Mouse (Mus musculus) neural tube, embryonic 11.5 days (tissue): ENCODE results near the gene Apbb1. TPM values are rescaled to one million over a fixed set of nuclear protein-coding genes. Genes with fewer than 3 reads are reported as not detected.

Experiments used
- ATAC-seq: fragments of 200-750 bp; cut with Nextera tagmentation; 2 replicates; pipeline ENCODE4 v1.8.0; 2017; ENCODE audit warnings: moderate number of reproducible peaks, mild to moderate bottlenecking, moderate TSS enrichment, moderate library complexity; ENCODE audit not compliant: insufficient read depth, low FRiP score, low TSS enrichment
- DNase-seq: peaks from one replicate; pipeline ENCODE4 v3.0.0-alpha.2; 2015; ENCODE audit warnings: low spot score
- H3K27ac ChIP-seq: fragments of 300-500 bp; sonication (generic); 2 replicates; pipeline ENCODE4 v1.5.1; 2014; ENCODE audit warnings: low read depth, mild to moderate bottlenecking, low read length
- H3K27me3 ChIP-seq: fragments of 300-500 bp; sonication (generic); 2 replicates; pipeline ENCODE4 v1.6.1; 2014; ENCODE audit warnings: mild to moderate bottlenecking, low read length, mixed read lengths; ENCODE audit not compliant: control insufficient read depth, insufficient read depth
- H3K36me3 ChIP-seq: fragments of 300-500 bp; sonication (generic); 2 replicates; pipeline ENCODE4 v1.6.1; 2014; ENCODE audit warnings: mild to moderate bottlenecking, low read length, moderate library complexity, mixed read lengths; ENCODE audit not compliant: control insufficient read depth, insufficient read depth
- H3K4me1 ChIP-seq: fragments of 300-500 bp; sonication (generic); 2 replicates; pipeline ENCODE4 v1.6.1; 2014; ENCODE audit warnings: low read length, mixed read lengths; ENCODE audit not compliant: control insufficient read depth, insufficient read depth
- H3K4me2 ChIP-seq: fragments of 300-500 bp; sonication (generic); 2 replicates; pipeline ENCODE4 v1.6.1; 2014; ENCODE audit warnings: low read depth, mild to moderate bottlenecking, moderate library complexity
- H3K4me3 ChIP-seq: fragments of 300-500 bp; sonication (generic); 2 replicates; pipeline ENCODE4 v1.5.1; 2014; ENCODE audit warnings: low read depth, low read length
- H3K9ac ChIP-seq: fragments of 300-500 bp; sonication (generic); 2 replicates; pipeline ENCODE4 v1.6.1; 2014; ENCODE audit warnings: mild to moderate bottlenecking, low read length
- H3K9me3 ChIP-seq: fragments of 300-500 bp; sonication (generic); 2 replicates; pipeline ENCODE4 v1.6.1; 2016; ENCODE audit warnings: low read length; ENCODE audit not compliant: control insufficient read depth
- WGBS: fragments of 180-500 bp; shearing (Covaris S2); extraction: QIAGEN DNeasy Blood & Tissue Kit; methylation state at CpG from one replicate; pipeline ENCODE4 v1.1.7; 2014; 5-methylcytosine and 5-hydroxymethylcytosine counted together
- polyA plus RNA-seq: library from polyadenylated mRNA; unstranded; fragments of >200 nt; fragmentation: Nextera tagmentation; extraction: Ambion mirVana; gene quantifications from 2 replicates; pipeline ENCODE4 v1.2.1, GENCODE M21; 2014

Apbb1 gene
- polyA plus RNA-seq, 1 experiment from 2014 or later = 128 TPM

DNA sequence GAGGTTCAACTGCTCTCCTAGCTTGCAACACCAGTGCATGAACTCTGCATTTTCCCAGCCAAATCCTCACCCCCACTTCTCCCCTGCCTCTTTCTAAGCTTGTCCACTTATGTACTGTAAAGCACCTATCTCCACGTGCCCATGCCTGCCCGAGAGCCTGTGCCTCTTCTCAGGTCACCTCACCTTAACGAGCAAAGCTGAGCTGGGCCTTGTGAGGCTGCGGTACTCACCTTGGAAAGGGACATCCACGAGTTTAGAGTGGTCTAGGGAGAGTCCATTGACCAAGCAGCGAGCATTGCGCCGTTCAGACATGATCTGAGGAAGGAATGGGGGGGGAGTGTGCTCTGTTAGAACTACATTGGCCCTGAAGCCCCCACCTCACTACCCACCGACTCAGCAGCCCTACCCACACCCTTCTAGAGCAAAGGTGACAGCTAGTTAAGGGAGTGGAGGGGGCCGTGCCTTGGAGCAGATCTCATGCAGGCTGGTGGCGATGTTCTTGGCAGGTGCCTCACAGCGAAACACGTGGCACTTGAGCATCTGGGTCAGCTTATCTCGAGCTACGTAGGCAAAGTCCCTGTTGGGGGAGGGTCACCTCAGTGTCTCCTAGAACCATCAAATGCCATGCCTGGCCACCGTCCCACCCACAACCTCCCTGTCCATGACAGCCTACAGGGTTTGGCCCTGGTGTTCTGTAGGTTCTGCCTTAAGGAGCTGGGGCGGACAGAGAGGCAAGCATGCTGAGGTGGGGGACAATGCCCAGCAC, 16.2 kb downstream of the Apbb1 start:
- WGBS = 88% methylated on average over 17 of the region's 17 CpGs
- no peak overlapping the region for H3K4me3 ChIP-seq
- H3K4me1 ChIP-seq = peaks cover 16% of the 10 kb centered on the region
- H3K36me3 ChIP-seq = peaks cover 4% of the 10 kb centered on the region
- peak; percentile 8 for DNase-seq
- no peak overlapping the region for H3K4me2 ChIP-seq
- no peaks in the 10 kb centered on the region for H3K9me3 ChIP-seq
- no peak for ATAC-seq
- H3K9ac ChIP-seq = no peak overlapping the region
- H3K27ac ChIP-seq = no peak overlapping the region
- no peaks in the 10 kb centered on the region for H3K27me3 ChIP-seq

DNA sequence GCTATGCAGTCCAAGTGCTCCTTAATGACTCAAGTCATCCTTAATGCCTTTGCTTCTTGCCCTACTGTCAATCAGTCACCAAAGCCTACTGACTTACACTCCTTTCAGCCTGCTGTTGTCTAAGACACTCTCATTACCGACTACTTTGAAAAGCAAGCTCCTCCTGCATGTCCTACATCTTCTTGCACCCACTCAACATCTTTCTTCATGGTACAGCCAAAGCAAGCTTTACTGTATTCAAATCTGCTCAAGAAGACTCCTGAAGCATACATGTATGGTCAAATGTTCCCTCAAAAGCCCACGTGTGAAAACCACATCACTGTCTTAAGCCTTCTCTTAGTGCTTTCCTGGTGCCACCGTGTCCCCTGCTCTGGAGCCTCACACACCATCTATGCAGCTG, 18.1 kb downstream of the Apbb1 start:
- no peak for ATAC-seq
- H3K4me1 ChIP-seq = no peaks in the 10 kb centered on the region
- H3K27me3 ChIP-seq = no peaks in the 10 kb centered on the region
- 86% methylated on average over 3 of the region's 3 CpGs for WGBS
- DNase-seq = no peak
- H3K9me3 ChIP-seq = no peaks in the 10 kb centered on the region
- H3K4me2 ChIP-seq = no peak overlapping the region
- no peak overlapping the region for H3K9ac ChIP-seq
- no peak overlapping the region for H3K27ac ChIP-seq
- H3K36me3 ChIP-seq = peaks cover 7% of the 10 kb centered on the region
- H3K4me3 ChIP-seq = no peak overlapping the region

DNA sequence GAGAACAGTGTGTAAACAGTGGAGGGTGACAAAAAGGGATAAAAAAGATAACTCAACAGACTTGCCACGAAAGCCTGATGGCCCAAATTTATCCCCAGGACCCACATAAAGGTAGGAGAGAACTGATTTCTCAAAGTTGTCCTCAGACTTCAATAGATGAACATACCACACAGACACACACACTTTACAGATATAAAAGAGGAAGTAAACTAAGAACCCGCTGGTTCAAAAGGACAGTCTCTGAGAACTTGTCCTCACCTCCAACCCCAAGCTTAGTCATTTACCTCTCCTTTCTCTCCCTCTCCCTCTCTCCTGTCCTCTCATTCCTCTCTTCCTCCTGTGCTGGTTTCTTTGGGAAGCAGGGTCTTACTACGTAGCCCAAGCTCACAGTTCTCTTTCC, 19.1 kb downstream of the Apbb1 start:
- no peak overlapping the region for H3K4me3 ChIP-seq
- H3K36me3 ChIP-seq = peaks cover 9% of the 10 kb centered on the region
- no peaks in the 10 kb centered on the region for H3K9me3 ChIP-seq
- no peak overlapping the region for H3K27ac ChIP-seq
- H3K27me3 ChIP-seq = no peaks in the 10 kb centered on the region
- H3K4me2 ChIP-seq = no peak overlapping the region
- H3K4me1 ChIP-seq = no peaks in the 10 kb centered on the region
- DNase-seq (no peak), ATAC-seq (no peak)
- H3K9ac ChIP-seq = no peak overlapping the region
- WGBS = 91% methylated on average over 3 of the region's 3 CpGs

DNA sequence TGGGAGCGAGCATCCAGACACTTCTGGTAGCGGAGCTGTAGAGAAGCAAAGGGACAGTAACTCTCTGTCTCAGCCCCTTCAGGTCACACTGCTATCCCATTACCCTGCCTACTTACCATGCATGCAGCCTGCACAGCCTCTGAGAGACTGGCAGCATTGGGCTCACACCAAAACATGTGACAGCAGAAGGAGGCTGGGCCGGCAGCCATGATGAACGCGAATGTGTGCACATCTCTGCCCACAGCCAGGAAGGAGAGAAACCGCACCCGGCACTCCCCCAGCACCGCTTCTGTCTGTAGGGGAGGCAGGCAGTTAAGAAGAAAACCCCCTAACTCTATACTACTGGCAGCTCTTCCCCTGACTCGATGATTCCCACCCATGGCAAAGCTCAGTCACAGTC, 22.4 kb downstream of the Apbb1 start:
- ATAC-seq = no peak
- H3K9ac ChIP-seq = no peak overlapping the region
- H3K4me2 ChIP-seq = no peak overlapping the region
- DNase-seq = no peak
- H3K27me3 ChIP-seq = no peaks in the 10 kb centered on the region
- peaks cover 7% of the 10 kb centered on the region for H3K4me1 ChIP-seq
- H3K27ac ChIP-seq = no peak overlapping the region
- no peak overlapping the region for H3K4me3 ChIP-seq
- 92% methylated on average over 9 of the region's 9 CpGs for WGBS
- H3K9me3 ChIP-seq = no peaks in the 10 kb centered on the region
- H3K36me3 ChIP-seq = peaks cover 6% of the 10 kb centered on the region

DNA sequence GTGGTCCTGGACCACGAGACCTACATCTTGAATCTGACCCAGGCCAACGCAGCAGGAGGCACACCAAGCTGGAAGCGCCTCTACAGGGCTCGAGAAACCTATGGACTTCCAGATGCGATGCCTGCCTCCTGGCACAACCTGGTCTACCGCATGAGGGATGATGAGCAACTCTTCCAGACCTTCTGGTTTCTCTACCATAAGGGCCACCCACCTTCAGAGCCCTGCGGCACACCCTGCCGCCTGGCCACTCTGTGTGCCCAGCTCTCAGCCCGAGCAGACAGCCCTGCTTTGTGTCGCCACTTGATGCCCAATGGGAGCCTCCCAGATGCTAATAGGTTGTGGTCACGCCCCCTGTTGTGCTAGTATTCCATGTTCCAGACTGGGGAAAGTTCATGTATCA, 23.8 kb downstream of the Apbb1 start:
- DNase-seq = no peak
- WGBS = 82% methylated on average over 11 of the region's 11 CpGs
- ATAC-seq = no peak
- H3K27me3 ChIP-seq = no peaks in the 10 kb centered on the region
- no peak overlapping the region for H3K4me3 ChIP-seq
- H3K4me2 ChIP-seq = no peak overlapping the region
- no peaks in the 10 kb centered on the region for H3K9me3 ChIP-seq
- peaks cover 6% of the 10 kb centered on the region for H3K36me3 ChIP-seq
- no peak overlapping the region for H3K9ac ChIP-seq
- peaks cover 7% of the 10 kb centered on the region for H3K4me1 ChIP-seq
- H3K27ac ChIP-seq = no peak overlapping the region

DNA sequence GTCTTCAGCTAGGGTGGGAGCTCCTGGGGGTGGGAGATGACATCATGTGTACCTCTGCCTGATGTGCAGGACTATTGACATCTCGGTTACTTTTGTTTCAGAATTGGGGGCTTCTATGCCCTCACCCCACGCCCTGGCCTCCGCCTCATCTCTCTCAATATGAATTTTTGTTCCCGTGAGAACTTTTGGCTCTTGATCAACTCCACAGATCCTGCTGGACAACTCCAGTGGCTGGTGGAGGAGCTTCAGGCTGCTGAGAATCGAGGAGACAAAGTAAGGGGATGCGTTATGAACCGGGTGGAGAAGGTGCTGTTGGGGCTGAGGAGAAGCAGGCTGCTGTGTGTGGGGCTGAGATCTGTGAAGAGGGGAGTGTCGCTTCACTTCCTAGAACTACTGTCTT, 25.0 kb downstream of the Apbb1 start:
- Histone ChIP-seq H3K4me3 (no peak overlapping the region), H3K9ac (no peak overlapping the region), H3K4me1 (peaks cover 7% of the 10 kb centered on the region), H3K4me2 (no peak overlapping the region), H3K27me3 (no peaks in the 10 kb centered on the region), H3K27ac (no peak overlapping the region), H3K9me3 (no peaks in the 10 kb centered on the region), H3K36me3 (peaks cover 6% of the 10 kb centered on the region)
- ATAC-seq (no peak), DNase-seq (no peak)
- 89% methylated on average over 8 of the region's 8 CpGs for WGBS

DNA sequence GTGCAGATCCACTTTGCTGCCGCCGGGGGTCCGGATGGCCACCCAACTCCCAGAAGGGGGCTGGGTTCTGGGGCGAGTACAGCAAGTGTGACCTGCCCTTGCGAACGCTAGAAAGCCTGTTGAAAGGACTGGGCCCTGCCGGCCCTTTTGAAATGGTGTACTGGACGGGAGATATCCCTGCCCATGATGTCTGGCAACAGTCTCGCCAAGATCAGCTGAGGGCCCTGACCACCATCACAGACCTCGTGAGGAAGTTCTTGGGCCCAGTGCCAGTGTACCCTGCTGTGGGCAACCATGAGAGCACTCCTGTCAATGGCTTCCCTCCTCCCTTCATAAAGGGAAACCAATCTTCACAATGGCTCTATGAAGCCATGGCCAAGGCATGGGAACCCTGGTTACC, 25.9 kb downstream of the Apbb1 start:
- no peak overlapping the region for H3K4me2 ChIP-seq

DNA sequence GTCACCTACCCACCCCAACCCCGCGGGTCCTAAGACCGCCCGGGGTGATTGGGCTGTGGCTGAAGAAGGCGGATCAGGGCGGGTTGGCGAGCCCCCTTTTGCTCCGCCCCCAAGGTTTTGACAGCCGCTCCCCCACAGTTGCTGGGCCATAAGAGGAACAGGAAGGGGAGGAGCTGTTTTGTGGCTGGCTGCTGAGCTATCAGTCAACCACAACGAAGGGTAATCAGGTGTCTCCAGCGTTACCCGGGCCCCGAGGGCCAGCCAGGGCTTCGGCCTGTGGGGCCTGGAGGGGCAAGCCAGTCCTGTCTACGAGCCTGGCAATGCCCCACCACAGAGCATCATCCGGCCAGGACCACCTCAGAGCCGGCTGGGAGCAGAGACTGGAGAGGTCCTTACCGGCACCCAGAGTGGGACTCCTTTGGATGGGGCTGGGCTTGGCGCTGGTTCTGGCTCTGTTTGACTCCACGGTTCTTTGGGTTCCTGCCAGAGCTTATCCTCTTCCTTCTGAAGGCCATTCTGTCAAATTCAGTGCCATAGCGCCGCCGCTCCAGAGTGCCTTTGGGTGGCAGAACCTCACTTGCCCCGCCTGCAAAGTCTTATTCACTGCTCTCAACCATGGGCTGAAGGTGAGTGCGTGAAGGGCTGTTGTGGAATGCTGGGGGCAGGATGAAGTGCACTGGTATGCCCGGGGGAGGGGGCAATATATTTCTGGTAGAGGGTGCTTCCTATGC, 27.1 kb downstream of the Apbb1 start, which contains the start of gene Smpd1:
TSS of gene Smpd1 (plus strand) at position 149 of the 731 bp plus-strand sequence.
- ATAC-seq = peak; percentile 90
- peaks cover 7% of the 10 kb centered on the region for H3K4me1 ChIP-seq
- no peaks in the 10 kb centered on the region for H3K9me3 ChIP-seq
- peak; percentile 89 for DNase-seq
- peaks cover 6% of the 10 kb centered on the region for H3K36me3 ChIP-seq
- H3K4me3 ChIP-seq = peak within 1 kb of the TSS; percentile 47
- H3K4me2 ChIP-seq = peak within 1 kb of the TSS; percentile 66
- H3K9ac ChIP-seq = peak within 1 kb of the TSS; percentile 61
- peak within 1 kb of the TSS; percentile 34; the same call in 1 of the 2 replicates for H3K27ac ChIP-seq
- WGBS = 6% methylated on average over 26 of the region's 26 CpGs
- no peaks in the 10 kb centered on the region for H3K27me3 ChIP-seq

More for the DNA sequence above, 25.9 kb downstream of the Apbb1 start:
- H3K4me1 ChIP-seq = peaks cover 7% of the 10 kb centered on the region
- ATAC-seq (no peak), DNase-seq (no peak)
- H3K4me3 ChIP-seq = no peak overlapping the region
- H3K27me3 ChIP-seq = no peaks in the 10 kb centered on the region
- H3K9ac ChIP-seq = no peak overlapping the region
- H3K27ac ChIP-seq = no peak overlapping the region
- H3K36me3 ChIP-seq = peaks cover 6% of the 10 kb centered on the region
- no peaks in the 10 kb centered on the region for H3K9me3 ChIP-seq
- WGBS = 93% methylated on average over 10 of the region's 10 CpGs
